Mouse (Mus musculus): ENCODE results near the gene Lrmda.

GRCm38 (mm10) chr14:22887182-22887581, 867.7 kb downstream of the Lrmda start:
- TF ChIP-seq CTCF (IDR thresholded peaks at IDR 0.05; ENCODE audit: extremely low read depth, insufficient read length, insufficient replicate concordance, low read depth, low read length) (no peak), POLR2A (IDR thresholded peaks at IDR 0.05; ENCODE audit: low read depth, low read length) (no peak)
